Mouse (Mus musculus) adrenal gland, postnatal 4 days (tissue): ENCODE data around the gene Gmnn. TPM values are rescaled to one million over a fixed set of nuclear protein-coding genes. Genes with fewer than 3 reads are reported as not detected.
"Not testable (repeated sequence)": the region's sequence is repeated elsewhere in the genome, so short reads cannot be mapped to it uniquely, and the experiment has no call there.

Source experiments
- DNase-seq, 2 experiments: peaks; one replicate each; pipeline ENCODE4 v3.0.0; 2021 to 2022; ENCODE audit warnings: low spot score in 2 of 2, mixed read lengths in 2 of 2
- long read RNA-seq, 2 experiments: library from polyadenylated mRNA; stranded (forward); transcript quantifications; one replicate each; pipeline ENCODE4 v2.0.0; 2021
- total RNA-seq, 2 experiments: library from RNA; stranded (reverse); gene quantifications; 2 replicates each; pipeline ENCODE4 v1.2.3; 2021

Gmnn gene
- total RNA-seq, result 10 to 100 TPM; 29.1 to 31.7 TPM
- long read RNA-seq, experiment 1, transcript Gmnn-202 (7 exons, 963 nt), result major isoform, 20 of 39 reads
- long read RNA-seq, experiment 1, partial matches to known transcripts, result 2 of 39 reads
- long read RNA-seq, experiment 1, other reads (novel, unspliced or antisense), result 16 of 39 reads
- long read RNA-seq, experiment 2, transcript Gmnn-202 (7 exons, 963 nt), result major isoform, 23 of 40 reads
- long read RNA-seq, experiment 2, partial matches to known transcripts, result 0 of 40 reads
- long read RNA-seq, experiment 2, other reads (novel, unspliced or antisense), result 15 of 40 reads

GRCm38 (mm10) chr13:24761403-24762227 lies at the start of gene Gmnn:
Gene Gmnn, minus strand, starts transcription at chr13:24761923.
- peak; percentile 79 to 83 for DNase-seq

- no peak for DNase-seq
These were observed 44.4 kb upstream of the Gmnn start for GRCm38 (mm10) chr13:24806079-24806478.

- no peak for DNase-seq
These were observed 41.5 kb upstream of the Gmnn start for GRCm38 (mm10) chr13:24803196-24803595.

GRCm38 (mm10) chr13:24802131-24802691 lies 40.5 kb upstream of the Gmnn start:
- DNase-seq, result no peak

- peak in 1 of 2 experiments; percentile 43 for DNase-seq
These were observed 39.7 kb upstream of the Gmnn start, which contains the start of gene BC005537 for GRCm38 (mm10) chr13:24801308-24801921. Gene BC005537, plus strand, starts transcription at chr13:24801657.

GRCm38 (mm10) chr13:24800674-24801307 lies 39.1 kb upstream of the Gmnn start:
- DNase-seq, result peak; percentile 92 to 94

GRCm38 (mm10) chr13:24799925-24800673 lies 38.4 kb upstream of the Gmnn start:
- no peak for DNase-seq

- no peak for DNase-seq
These were observed 37.7 kb upstream of the Gmnn start for GRCm38 (mm10) chr13:24799378-24799777.

- no peak for DNase-seq
These were observed 37.0 kb upstream of the Gmnn start for GRCm38 (mm10) chr13:24798686-24799085.

GRCm38 (mm10) chr13:24792411-24793045 lies 30.8 kb upstream of the Gmnn start:
- DNase-seq, result no peak

- no peak for DNase-seq
These were observed 29.6 kb upstream of the Gmnn start for GRCm38 (mm10) chr13:24791349-24791748.

GRCm38 (mm10) chr13:24787477-24787876 lies 25.8 kb upstream of the Gmnn start:
- no peak for DNase-seq

GRCm38 (mm10) chr13:24786014-24786490 lies 24.3 kb upstream of the Gmnn start:
- no peak for DNase-seq

- no peak for DNase-seq
These were observed 20.2 kb upstream of the Gmnn start for GRCm38 (mm10) chr13:24781916-24782315.

GRCm38 (mm10) chr13:24778706-24779380 lies 17.1 kb upstream of the Gmnn start:
- DNase-seq, result no peak

- DNase-seq, result no peak
These were observed 16.3 kb upstream of the Gmnn start for GRCm38 (mm10) chr13:24778026-24778425.

GRCm38 (mm10) chr13:24776146-24776844 lies 14.6 kb upstream of the Gmnn start:
- DNase-seq, result no peak

GRCm38 (mm10) chr13:24771482-24771881 lies 9.8 kb upstream of the Gmnn start:
- not testable (repeated sequence) for DNase-seq
